ENCODE assay signal across 28 mouse cellular contexts in genomic region chr2:120065243-120065642, GRCm38 (mm10). TPM values are rescaled to one million over a fixed set of nuclear protein-coding genes. Genes with fewer than 3 reads are reported as not detected.
DNase-seq lines count a peak whose midpoint lies in the region; ATAC-seq and TF ChIP-seq lines count a peak whose summit lies in the region.
"Had no signal": no experiment of that assay in that cellular context is flagged by ENCODE, and none has a peak within 500 bp of the region (broad histone marks: within the 10 kb centered on the region; RNA-seq: fewer than 3 reads in every experiment).

No protein-coding gene starts in this region.

- H3K36me3 ChIP-seq in testis, adult 2 months (ENCODE audit: control insufficient read depth, insufficient read depth, low read length) = no peaks in the 10 kb centered on the region
- H3K36me3 ChIP-seq in midbrain, postnatal 0 days (ENCODE audit: insufficient read depth, low read length) = no peaks in the 10 kb centered on the region
- H3K36me3 ChIP-seq: embryonic facial prominence, embryonic 12.5 days; embryonic facial prominence, embryonic 15.5 days; G1E; heart, embryonic 10.5 days; heart, embryonic 13.5 days had no signal

- H3K4me2 ChIP-seq in midbrain, postnatal 0 days (ENCODE audit: low read depth, low read length, poor library complexity, severe bottlenecking) = no peak overlapping the region
- H3K4me2 ChIP-seq: embryonic facial prominence, embryonic 12.5 days; embryonic facial prominence, embryonic 15.5 days; heart, embryonic 13.5 days; hindbrain, embryonic 14.5 days had no signal

- ATAC-seq in midbrain, postnatal 0 days (ENCODE audit: low FRiP score) = no peak
- ATAC-seq: forebrain, embryonic 14.5 days; forebrain, postnatal 0 days; hindbrain, postnatal 0 days; Patski had no signal

- peak in 1 of 2 experiments; percentile 62 for DNase-seq in layer of hippocampus, adult 2 months (ENCODE audit: low spot score in 2 of 2)
- DNase-seq in layer of hippocampus, adult 9-10 months (ENCODE audit: low spot score) = no peak
- DNase-seq in right cerebral cortex, adult 18-20 months = peak; percentile 60
- no peak for DNase-seq in right cerebral cortex, postnatal 4 days
- no peak for DNase-seq in testis, postnatal 10 days (ENCODE audit: low spot score)
- no peak for DNase-seq in midbrain, postnatal 0 days (ENCODE audit: low spot score)
- DNase-seq: adrenal gland, postnatal 10 days; adrenal gland, postnatal 36 days; cerebellum, adult 11 months; cerebellum, adult 2 months; cerebellum, adult 9-11 months; cerebellum, postnatal 25 days; forebrain, postnatal 0 days; gastrocnemius, postnatal 10 days; gastrocnemius, postnatal 36 days; heart, adult 2 months; heart, postnatal 14 days; heart, postnatal 4 days had no signal

- no peaks in the 10 kb centered on the region for H3K27me3 ChIP-seq in testis, adult 2 months (ENCODE audit: control insufficient read depth, insufficient read depth, low read length)
- H3K27me3 ChIP-seq in midbrain, postnatal 0 days (ENCODE audit: insufficient read depth, low read length) = no peaks in the 10 kb centered on the region
- H3K27me3 ChIP-seq: embryonic facial prominence, embryonic 15.5 days; Patski had no signal

- no peak overlapping the region for H3K4me3 ChIP-seq in layer of hippocampus, adult 2 months
- peak overlapping the region; percentile 83 for H3K4me3 ChIP-seq in testis, adult 2 months (ENCODE audit: control insufficient read depth, low read depth, low read length)
- H3K4me3 ChIP-seq in midbrain, postnatal 0 days (ENCODE audit: low read depth, low read length) = no peak overlapping the region
- H3K4me3 ChIP-seq: embryonic facial prominence, embryonic 12.5 days; embryonic facial prominence, embryonic 15.5 days; heart, adult 2 months; heart, embryonic 10.5 days; heart, embryonic 13.5 days had no signal

- TF ChIP-seq CTCF in layer of hippocampus, adult 2 months (conservative IDR thresholded peaks at IDR 0.05) = no peak
- no peak for TF ChIP-seq CTCF in testis, adult 2 months (IDR thresholded peaks at IDR 0.05; ENCODE audit: control insufficient read depth, insufficient read depth, insufficient replicate concordance, low read depth, low read length)
- no peak for TF ChIP-seq CTCF in midbrain, postnatal 0 days (IDR thresholded peaks at IDR 0.05)

- no peak for TF ChIP-seq POLR2A in testis, adult 2 months (IDR thresholded peaks at IDR 0.05; ENCODE audit: control insufficient read depth, low read depth, low read length)

- peak overlapping the region; percentile 5; the same call in 1 of the 2 replicates for H3K27ac ChIP-seq in layer of hippocampus, adult 2 months
- no peak overlapping the region for H3K27ac ChIP-seq in testis, adult 2 months (ENCODE audit: control insufficient read depth, insufficient read depth, low read depth, low read length)
- no peak overlapping the region for H3K27ac ChIP-seq in midbrain, postnatal 0 days (ENCODE audit: low read depth, low read length)
- H3K27ac ChIP-seq: embryonic facial prominence, embryonic 12.5 days; embryonic facial prominence, embryonic 15.5 days; heart, adult 2 months; heart, embryonic 10.5 days; heart, embryonic 13.5 days; hindbrain, embryonic 14.5 days; hindbrain, postnatal 0 days had no signal

- H3K9me3 ChIP-seq in midbrain, postnatal 0 days (ENCODE audit: low read length) = no peaks in the 10 kb centered on the region
- H3K9me3 ChIP-seq: embryonic facial prominence, embryonic 12.5 days; embryonic facial prominence, embryonic 15.5 days; G1E; heart, embryonic 10.5 days; heart, embryonic 13.5 days had no signal

- H3K9ac ChIP-seq in midbrain, postnatal 0 days (replicated peaks; ENCODE audit: low read length, poor library complexity, severe bottlenecking) = no peak overlapping the region
- H3K9ac ChIP-seq: embryonic facial prominence, embryonic 12.5 days; embryonic facial prominence, embryonic 15.5 days; forebrain, postnatal 0 days; heart, embryonic 13.5 days; hindbrain, embryonic 14.5 days had no signal

- no peaks in the 10 kb centered on the region for H3K4me1 ChIP-seq in testis, adult 2 months (ENCODE audit: control insufficient read depth, insufficient read depth, low read length)
- H3K4me1 ChIP-seq in midbrain, postnatal 0 days (ENCODE audit: insufficient read depth, low read length) = no peaks in the 10 kb centered on the region
- H3K4me1 ChIP-seq: embryonic facial prominence, embryonic 12.5 days; heart, embryonic 13.5 days had no signal

- 95% methylated on average over 10 of the region's 10 CpGs for WGBS in midbrain, postnatal 0 days

RNA-seq across cellular contexts. Expression of gene Pla2g4b, which starts 32.0 kb away (rescaled TPM):
- total RNA-seq in layer of hippocampus, adult 2 months (2021) = 1 to 10 TPM; 3.8 to 6.4 TPM
- 2.7 and 4.1 TPM in 2 replicates for polyA plus RNA-seq in testis, adult 2 months (2012; rRNA removed)
- total RNA-seq in midbrain, postnatal 0 days (2014; rRNA removed) = 4.9 and 9.2 TPM in 2 replicates
- 0.20 and 0.34 TPM in 2 replicates for polyA plus RNA-seq in midbrain, postnatal 0 days (2015; fragmentation: Nextera tagmentation; extraction: Ambion mirVana)

RNA-seq across cellular contexts. Expression of gene Gm28042, which starts 38.0 kb away (rescaled TPM):
- total RNA-seq in layer of hippocampus, adult 2 months (2021) = 1 to 10 TPM; 1.1 to 2.4 TPM
- polyA plus RNA-seq in testis, adult 2 months (2012; rRNA removed) = 3.1 and 3.7 TPM in 2 replicates
- total RNA-seq in midbrain, postnatal 0 days (2014; rRNA removed) = 3.7 and 6.6 TPM in 2 replicates
- polyA plus RNA-seq in midbrain, postnatal 0 days (2015; fragmentation: Nextera tagmentation; extraction: Ambion mirVana) = 0.98 and 2.5 TPM in 2 replicates

RNA-seq across cellular contexts. Expression of gene Jmjd7, which starts 38.0 kb away (rescaled TPM):
- total RNA-seq in layer of hippocampus, adult 2 months (2021) = 1 to 10 TPM; 5.5 to 6.6 TPM
- polyA plus RNA-seq in testis, adult 2 months (2012; rRNA removed) = 6.4 and 7.3 TPM in 2 replicates
- total RNA-seq in midbrain, postnatal 0 days (2014; rRNA removed) = 4.9 and 11.7 TPM in 2 replicates
- polyA plus RNA-seq in midbrain, postnatal 0 days (2015; fragmentation: Nextera tagmentation; extraction: Ambion mirVana) = 13.6 and 13.7 TPM in 2 replicates
